Mouse (Mus musculus) stomach, embryonic 16.5 days (tissue): ENCODE results near the gene Gbx2. TPM values are rescaled to one million over a fixed set of nuclear protein-coding genes. Genes with fewer than 3 reads are reported as not detected.
A peak's percentile ranks its signal among the peaks of the same experiment; 100 is the strongest.

Experiments used
- ATAC-seq: fragments of 200-750 bp; cut with Nextera tagmentation; 2 replicates; pipeline ENCODE4 v1.8.0; 2017; ENCODE audit warnings: moderate number of reproducible peaks, moderate TSS enrichment; ENCODE audit not compliant: insufficient read depth, low FRiP score
- H3K27ac ChIP-seq: fragments of 300-500 bp; sonication (generic); 2 replicates; pipeline ENCODE4 v1.5.1; 2014; ENCODE audit warnings: low read length
- H3K27me3 ChIP-seq: fragments of 300-500 bp; sonication (generic); 2 replicates; pipeline ENCODE4 v1.6.1; 2014; ENCODE audit warnings: low read length, control low read depth, mixed read lengths; ENCODE audit not compliant: control insufficient read depth, insufficient read depth
- H3K36me3 ChIP-seq: fragments of 300-500 bp; sonication (generic); 2 replicates; pipeline ENCODE4 v1.6.1; 2014; ENCODE audit warnings: low read length; ENCODE audit not compliant: control insufficient read depth, insufficient read depth
- H3K4me1 ChIP-seq: fragments of 300-500 bp; sonication (generic); 2 replicates; pipeline ENCODE4 v1.6.1; 2014; ENCODE audit warnings: low read length, control low read depth, mixed read lengths; ENCODE audit not compliant: control insufficient read depth, insufficient read depth
- H3K4me2 ChIP-seq: fragments of 300-500 bp; sonication (generic); 2 replicates; pipeline ENCODE4 v1.6.1; 2014; ENCODE audit warnings: low read depth, low read length, mixed read lengths
- H3K4me3 ChIP-seq: fragments of 300-500 bp; sonication (generic); replicated peaks from 2 replicates; pipeline ENCODE4 v1.5.1; 2014; ENCODE audit warnings: mild to moderate bottlenecking, low read length
- H3K9ac ChIP-seq: fragments of 300-500 bp; sonication (generic); 2 replicates; pipeline ENCODE4 v1.6.1; 2014; ENCODE audit warnings: low read length
- H3K9me3 ChIP-seq: fragments of 300-500 bp; sonication (generic); replicated peaks from 2 replicates; pipeline ENCODE4 v1.6.1; 2016; ENCODE audit warnings: low read length, control low read depth; ENCODE audit not compliant: control insufficient read depth
- WGBS: fragments of 180-500 bp; shearing (Covaris S2); extraction: QIAGEN DNeasy Blood & Tissue Kit; methylation state at CpG from one replicate; pipeline ENCODE4 v1.1.7; 2014; 5-methylcytosine and 5-hydroxymethylcytosine counted together
- polyA plus RNA-seq: library from polyadenylated mRNA; unstranded; fragments of >200 nt; fragmentation: Nextera tagmentation; extraction: Ambion mirVana; gene quantifications from 2 replicates; pipeline ENCODE4 v1.2.1, GENCODE M21; 2015

The Gbx2 gene
- not detected in 2 replicates for polyA plus RNA-seq

- under 1% methylated on average over 33 of the region's 33 CpGs for WGBS
- Histone ChIP-seq H3K36me3 (no peaks in the 10 kb centered on the region), H3K4me1 (peaks cover 20% of the 10 kb centered on the region; the same call in 1 of the 2 replicates), H3K4me3 (peak within 1 kb of the TSS; percentile 49), H3K27me3 (peaks cover 85% of the 10 kb centered on the region), H3K9ac (peak within 1 kb of the TSS; percentile 19; the same call in 1 of the 2 replicates), H3K9me3 (no peaks in the 10 kb centered on the region), H3K27ac (no peak within 1 kb of the TSS), H3K4me2 (peak within 1 kb of the TSS; percentile 88)
- ATAC-seq: peak; percentile 68
Observed at GRCm38 (mm10) chr1:89931120-89931519, at the start of gene Gbx2. Gene Gbx2 (minus strand): TSS chr1:89931179.

GRCm38 (mm10) chr1:89977261-89977660 is 46.3 kb upstream of the Gbx2 start:
- H3K9ac ChIP-seq: no peak overlapping the region
- ATAC-seq: no peak
- 89% methylated on average over 8 of the region's 8 CpGs for WGBS
- no peaks in the 10 kb centered on the region; the same call in 1 of the 2 replicates for H3K27me3 ChIP-seq
- H3K4me1 ChIP-seq: no peaks in the 10 kb centered on the region
- H3K4me3 ChIP-seq: no peak overlapping the region
- H3K4me2 ChIP-seq: no peak overlapping the region
- H3K27ac ChIP-seq: no peak overlapping the region
- H3K9me3 ChIP-seq: no peaks in the 10 kb centered on the region
- H3K36me3 ChIP-seq: no peaks in the 10 kb centered on the region

- Histone ChIP-seq H3K9me3 (no peaks in the 10 kb centered on the region), H3K27ac (no peak overlapping the region), H3K27me3 (no peaks in the 10 kb centered on the region; the same call in 1 of the 2 replicates), H3K4me2 (no peak overlapping the region), H3K4me3 (no peak overlapping the region), H3K9ac (no peak overlapping the region), H3K36me3 (no peaks in the 10 kb centered on the region), H3K4me1 (no peaks in the 10 kb centered on the region)
- no peak for ATAC-seq
- 74% methylated on average over 8 of the region's 8 CpGs for WGBS
Observed at GRCm38 (mm10) chr1:89976411-89976810, 45.4 kb upstream of the Gbx2 start.

- Histone ChIP-seq H3K4me1 (no peaks in the 10 kb centered on the region), H3K9ac (no peak overlapping the region), H3K4me3 (no peak overlapping the region), H3K4me2 (no peak overlapping the region), H3K27ac (no peak overlapping the region), H3K9me3 (no peaks in the 10 kb centered on the region), H3K36me3 (no peaks in the 10 kb centered on the region), H3K27me3 (peaks cover 12% of the 10 kb centered on the region)
- ATAC-seq: no peak
- 78% methylated on average over 8 of the region's 8 CpGs for WGBS
Observed at GRCm38 (mm10) chr1:89974541-89974940, 43.6 kb upstream of the Gbx2 start.

GRCm38 (mm10) chr1:89971848-89972247 is 40.9 kb upstream of the Gbx2 start:
- Histone ChIP-seq H3K4me3 (no peak overlapping the region), H3K36me3 (no peaks in the 10 kb centered on the region), H3K4me2 (no peak overlapping the region), H3K27ac (no peak overlapping the region), H3K4me1 (peaks cover 3% of the 10 kb centered on the region; the same call in 1 of the 2 replicates), H3K9me3 (no peaks in the 10 kb centered on the region), H3K27me3 (peaks cover 37% of the 10 kb centered on the region), H3K9ac (no peak overlapping the region)
- ATAC-seq: no peak
- 42% methylated on average over 8 of the region's 8 CpGs for WGBS

- Histone ChIP-seq H3K27me3 (peaks cover 37% of the 10 kb centered on the region), H3K27ac (no peak overlapping the region), H3K9ac (no peak overlapping the region), H3K4me1 (peaks cover 3% of the 10 kb centered on the region; the same call in 1 of the 2 replicates), H3K9me3 (no peaks in the 10 kb centered on the region), H3K36me3 (no peaks in the 10 kb centered on the region), H3K4me3 (no peak overlapping the region), H3K4me2 (no peak overlapping the region)
- ATAC-seq: no peak
- 84% methylated on average over 4 of the region's 4 CpGs for WGBS
Observed at GRCm38 (mm10) chr1:89969714-89970110, 38.7 kb upstream of the Gbx2 start.

GRCm38 (mm10) chr1:89969072-89969713 is 38.2 kb upstream of the Gbx2 start:
- Histone ChIP-seq H3K4me2 (no peak overlapping the region), H3K36me3 (no peaks in the 10 kb centered on the region), H3K27ac (no peak overlapping the region), H3K9ac (no peak overlapping the region), H3K4me1 (peaks cover 3% of the 10 kb centered on the region; the same call in 1 of the 2 replicates), H3K4me3 (peak overlapping the region; percentile 56; the same call in 1 of the 2 replicates), H3K27me3 (peaks cover 37% of the 10 kb centered on the region), H3K9me3 (no peaks in the 10 kb centered on the region)
- 49% methylated on average over 10 of the region's 10 CpGs for WGBS
- ATAC-seq: no peak

GRCm38 (mm10) chr1:89968111-89968851 is 37.3 kb upstream of the Gbx2 start:
- no peaks in the 10 kb centered on the region for H3K9me3 ChIP-seq
- H3K4me3 ChIP-seq: peak overlapping the region; percentile 56
- no peaks in the 10 kb centered on the region for H3K36me3 ChIP-seq
- no peak overlapping the region for H3K27ac ChIP-seq
- peaks cover 37% of the 10 kb centered on the region for H3K27me3 ChIP-seq
- ATAC-seq: peak; percentile 33; the same call in 1 of the 2 replicates
- under 1% methylated on average over 71 of the region's 95 CpGs for WGBS
- H3K9ac ChIP-seq: peak overlapping the region; percentile 64
- H3K4me1 ChIP-seq: peaks cover 3% of the 10 kb centered on the region; the same call in 1 of the 2 replicates
- H3K4me2 ChIP-seq: peak overlapping the region; percentile 96

- Histone ChIP-seq H3K36me3 (no peaks in the 10 kb centered on the region), H3K4me3 (peak overlapping the region; percentile 56; the same call in 1 of the 2 replicates), H3K9ac (no peak overlapping the region), H3K9me3 (no peaks in the 10 kb centered on the region), H3K27me3 (peaks cover 37% of the 10 kb centered on the region), H3K4me1 (peaks cover 3% of the 10 kb centered on the region; the same call in 1 of the 2 replicates), H3K27ac (no peak overlapping the region), H3K4me2 (peak overlapping the region; percentile 96; the same call in 1 of the 2 replicates)
- no peak for ATAC-seq
- WGBS: 14% methylated on average over 9 of the region's 9 CpGs
Observed at GRCm38 (mm10) chr1:89967585-89967984, 36.6 kb upstream of the Gbx2 start.
